Mouse (Mus musculus) E14TG2a.4 (cell line): ENCODE results near the gene Mzf1.

Source experiments
- CTCF ChIP-seq: conservative IDR thresholded peaks from 2 replicates; pipeline ENCODE4 v1.5.1; 2014; ENCODE audit warnings: low read length
- NANOG ChIP-seq: IDR thresholded peaks from 2 replicates; pipeline ENCODE4 v1.6.1; 2014; ENCODE audit warnings: borderline replicate concordance, low read length, mixed read lengths

DNA sequence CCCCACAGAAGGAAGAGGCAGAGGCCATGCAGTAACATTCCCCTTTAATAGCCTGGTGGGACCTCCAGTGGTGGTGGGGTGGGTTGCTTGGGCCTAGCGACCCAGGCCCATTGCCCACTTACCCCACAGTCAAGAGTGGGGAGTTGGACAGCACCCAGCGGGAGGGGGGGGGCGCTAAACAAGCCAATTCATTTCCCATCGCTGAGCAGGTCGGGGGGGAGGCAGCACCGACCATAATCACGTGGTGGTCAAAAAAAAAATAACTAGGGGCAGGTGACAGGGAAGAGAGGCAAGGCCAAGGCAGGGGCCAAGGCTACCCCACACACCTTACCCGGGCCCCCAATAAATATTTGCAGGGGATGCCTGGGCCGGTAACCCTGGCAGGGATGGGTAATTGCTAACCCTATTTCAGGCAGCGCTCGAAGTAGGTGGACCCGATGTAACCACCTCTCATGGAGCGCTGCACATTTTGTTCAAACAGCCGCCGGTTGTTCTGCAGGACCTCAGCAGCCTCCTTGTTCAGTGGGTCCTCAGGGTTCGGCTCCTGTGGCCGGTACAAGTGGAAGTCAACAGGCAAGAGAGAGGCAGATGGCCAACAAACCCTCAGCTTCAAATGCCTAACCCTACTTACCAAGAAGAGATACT is 19.2 kb downstream of the Mzf1 start:
- TF ChIP-seq CTCF (no peak), NANOG (no peak)
